Mouse (Mus musculus) testis, adult 2 months (tissue): ENCODE measurements around the gene Iqcb1. TPM values are rescaled to one million over a fixed set of nuclear protein-coding genes. Genes with fewer than 3 reads are reported as not detected.

Source experiments
- H3K27ac ChIP-seq: fragments of 200-500 bp; 2 replicates; pipeline ENCODE4 v1.5.1; 2012; ENCODE audit warnings: low read depth, low read length; ENCODE audit not compliant: control insufficient read depth, insufficient read depth
- H3K27me3 ChIP-seq: fragments of 200-500 bp; 2 replicates; pipeline ENCODE4 v1.6.1; 2012; ENCODE audit warnings: mild to moderate bottlenecking, low read length, moderate library complexity; ENCODE audit not compliant: control insufficient read depth, insufficient read depth
- H3K36me3 ChIP-seq: fragments of 200-500 bp; 2 replicates; pipeline ENCODE4 v1.6.1; 2012; ENCODE audit warnings: mild to moderate bottlenecking, low read length; ENCODE audit not compliant: control insufficient read depth, insufficient read depth
- H3K4me1 ChIP-seq: fragments of 200-500 bp; 2 replicates; pipeline ENCODE4 v1.6.1; 2012; ENCODE audit warnings: low read length; ENCODE audit not compliant: control insufficient read depth, insufficient read depth
- H3K4me3 ChIP-seq: fragments of 200-500 bp; 2 replicates; pipeline ENCODE4 v1.5.1; 2012; ENCODE audit warnings: low read depth, mild to moderate bottlenecking, low read length, moderate library complexity, mixed read lengths; ENCODE audit not compliant: control insufficient read depth
- CTCF ChIP-seq: fragments of 200-500 bp; IDR thresholded peaks from 2 replicates; pipeline ENCODE4 v1.5.1; 2012; ENCODE audit warnings: low read depth, mild to moderate bottlenecking, inconsistent platforms, low read length, moderate library complexity; ENCODE audit not compliant: control insufficient read depth, insufficient read depth, insufficient replicate concordance
- POLR2A ChIP-seq: fragments of 200-500 bp; IDR thresholded peaks from 2 replicates; pipeline ENCODE4 v1.6.1; 2012; ENCODE audit warnings: low read depth, mild to moderate bottlenecking, inconsistent platforms, low read length, moderate library complexity; ENCODE audit not compliant: control insufficient read depth
- polyA plus RNA-seq: library from polyadenylated mRNA; depleted of rRNA; stranded (reverse); fragments of >200 nt; gene quantifications from 2 replicates; pipeline ENCODE4 v1.2.3, GENCODE M21; 2012; rRNA removed

The Iqcb1 gene
- polyA plus RNA-seq: 14.2 and 16.1 TPM in 2 replicates

DNA sequence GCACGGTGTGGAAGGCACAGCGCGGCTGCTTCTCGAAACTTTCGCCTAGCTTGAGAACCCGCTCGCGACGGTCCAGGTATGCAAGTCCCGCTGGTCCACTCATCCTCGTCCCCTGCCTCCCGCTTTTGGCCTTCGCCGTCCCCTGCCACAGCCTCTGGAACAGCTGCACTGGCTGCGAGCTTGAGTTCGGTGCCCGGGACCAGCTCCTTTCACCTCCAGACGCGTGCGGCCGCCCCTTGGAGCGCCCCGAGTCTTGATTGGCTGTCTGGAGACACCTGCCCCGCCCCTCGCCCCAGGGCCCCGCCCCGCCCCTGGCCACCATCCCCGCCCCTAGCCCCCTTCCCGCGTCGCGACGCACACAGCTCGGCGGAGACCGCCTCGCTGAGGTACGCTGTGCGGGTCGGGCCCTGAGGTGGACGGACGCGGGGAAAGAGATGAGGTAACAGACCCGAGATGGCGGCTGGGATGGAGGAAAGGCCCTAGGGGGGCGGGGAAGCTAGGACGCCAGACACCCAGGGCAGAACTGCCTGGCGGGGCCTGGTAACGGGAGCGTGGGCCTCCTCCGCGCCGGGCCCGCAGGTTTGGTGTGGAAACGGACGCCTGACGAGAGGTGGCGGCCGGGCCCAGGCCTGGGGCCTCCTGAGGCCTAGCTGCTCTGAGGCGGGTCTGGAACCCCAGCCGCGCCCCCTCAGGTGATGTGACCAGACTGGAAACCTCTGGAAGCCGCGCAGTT, at the start of gene Iqcb1:
Gene Iqcb1 (plus strand): TSS at position 332 of the 733 bp plus-strand sequence.
- Histone ChIP-seq H3K27ac (peak within 1 kb of the TSS; percentile 96), H3K4me1 (peaks cover 4% of the 10 kb centered on the region), H3K36me3 (no peaks in the 10 kb centered on the region), H3K4me3 (peak within 1 kb of the TSS; percentile 98), H3K27me3 (no peaks in the 10 kb centered on the region)
- no peak for TF ChIP-seq CTCF
- TF ChIP-seq POLR2A: peak; percentile 88

DNA sequence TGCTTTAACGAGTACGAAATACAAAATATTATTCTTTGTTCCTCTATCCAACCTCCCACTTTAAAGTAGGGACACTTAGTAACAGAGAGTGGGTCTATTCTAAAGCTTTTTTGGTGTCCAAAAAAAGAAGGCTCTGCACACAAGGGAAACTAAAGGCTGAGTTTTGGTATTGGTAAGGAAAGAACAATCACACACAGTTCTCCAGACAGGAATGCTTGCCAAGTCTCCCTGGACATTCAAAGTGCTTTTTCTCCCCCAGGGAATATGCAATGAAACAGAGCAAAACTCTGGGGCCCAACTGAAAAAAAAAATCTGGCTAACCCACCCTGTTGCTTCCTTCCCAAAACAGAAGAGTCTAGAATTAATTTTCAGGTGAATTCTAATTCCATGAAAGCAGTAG, 44.0 kb upstream of the Iqcb1 start:
- no peaks in the 10 kb centered on the region for H3K4me1 ChIP-seq
- no peaks in the 10 kb centered on the region for H3K36me3 ChIP-seq
- TF ChIP-seq POLR2A (no peak), CTCF (no peak)
- no peak overlapping the region for H3K4me3 ChIP-seq
- no peak overlapping the region for H3K27ac ChIP-seq
- H3K27me3 ChIP-seq: no peaks in the 10 kb centered on the region

DNA sequence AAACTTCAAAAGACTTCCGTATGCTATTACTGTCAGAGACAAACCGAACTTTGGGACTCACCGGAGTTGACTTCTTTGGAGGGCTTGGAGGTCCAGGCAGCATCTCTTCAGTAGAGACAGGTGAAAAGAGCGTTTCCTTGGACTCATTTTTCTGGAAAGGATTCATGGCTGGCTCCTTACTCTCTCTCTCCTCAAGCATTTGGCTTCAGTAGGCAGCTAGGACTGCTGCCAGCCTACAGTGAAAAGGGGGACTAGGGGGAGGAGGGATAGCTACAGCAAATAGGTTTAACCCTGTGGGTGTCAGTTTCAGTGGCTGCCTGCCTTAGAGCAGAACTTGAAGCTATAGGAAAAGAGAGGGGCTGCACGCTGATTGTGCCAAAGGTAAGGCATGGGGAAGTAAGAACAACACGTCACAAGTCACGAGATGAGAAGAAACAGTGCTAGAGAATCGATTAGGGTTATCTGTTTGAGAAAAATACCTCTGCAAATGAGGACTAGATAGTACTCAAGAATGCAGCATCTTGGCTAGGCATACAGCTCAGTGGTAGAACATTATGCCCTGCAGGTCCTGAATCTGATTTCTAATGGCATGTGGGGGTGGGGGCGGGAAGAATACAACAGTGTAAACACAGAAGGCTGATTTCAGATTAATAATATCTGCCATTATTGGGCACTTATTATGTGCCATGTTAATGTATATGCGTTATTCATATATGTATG, 43.4 kb upstream of the Iqcb1 start, which contains the start of gene Slc15a2:
Gene Slc15a2 (minus strand): TSS at position 369 of the 720 bp plus-strand sequence.
- H3K4me1 ChIP-seq: no peaks in the 10 kb centered on the region
- H3K36me3 ChIP-seq: no peaks in the 10 kb centered on the region
- H3K27ac ChIP-seq: no peak within 1 kb of the TSS
- no peaks in the 10 kb centered on the region for H3K27me3 ChIP-seq
- no peak within 1 kb of the TSS for H3K4me3 ChIP-seq
- no peak for TF ChIP-seq CTCF

- Histone ChIP-seq H3K36me3 (no peaks in the 10 kb centered on the region), H3K4me3 (no peak overlapping the region), H3K27ac (no peak overlapping the region), H3K4me1 (no peaks in the 10 kb centered on the region), H3K27me3 (no peaks in the 10 kb centered on the region)
- TF ChIP-seq POLR2A: no peak
- no peak for TF ChIP-seq CTCF
Observed at GRCm38 (mm10) chr16:36786466-36786865, 41.7 kb upstream of the Iqcb1 start.

- Histone ChIP-seq H3K36me3 (no peaks in the 10 kb centered on the region), H3K4me1 (no peaks in the 10 kb centered on the region), H3K27me3 (no peaks in the 10 kb centered on the region), H3K4me3 (no peak overlapping the region), H3K27ac (no peak overlapping the region)
- TF ChIP-seq POLR2A (no peak), CTCF (no peak)
Observed at GRCm38 (mm10) chr16:36790166-36790565, 38.0 kb upstream of the Iqcb1 start.

DNA sequence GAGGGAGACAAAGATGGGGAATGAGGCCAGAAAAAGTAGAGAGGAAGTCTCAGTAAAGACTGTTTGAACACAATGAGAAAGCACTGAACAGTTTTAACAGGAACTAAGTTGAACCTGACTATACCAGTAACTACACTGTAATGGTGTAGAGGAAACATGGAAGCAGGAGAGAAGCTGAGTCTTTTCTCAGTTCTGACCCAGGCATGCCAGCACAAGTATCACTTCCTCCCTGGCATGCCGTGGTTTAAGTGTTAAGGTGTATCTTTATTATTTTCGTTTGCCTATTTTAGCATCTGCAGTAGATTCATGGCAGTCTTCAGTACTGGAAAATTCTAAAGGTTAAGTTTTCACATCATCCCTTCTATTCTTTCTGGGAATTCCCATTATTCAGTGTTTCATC, 33.2 kb upstream of the Iqcb1 start:
- no peaks in the 10 kb centered on the region for H3K36me3 ChIP-seq
- H3K27me3 ChIP-seq: no peaks in the 10 kb centered on the region
- H3K4me3 ChIP-seq: no peak overlapping the region
- no peak overlapping the region for H3K27ac ChIP-seq
- TF ChIP-seq CTCF (no peak), POLR2A (no peak)
- no peaks in the 10 kb centered on the region for H3K4me1 ChIP-seq

DNA sequence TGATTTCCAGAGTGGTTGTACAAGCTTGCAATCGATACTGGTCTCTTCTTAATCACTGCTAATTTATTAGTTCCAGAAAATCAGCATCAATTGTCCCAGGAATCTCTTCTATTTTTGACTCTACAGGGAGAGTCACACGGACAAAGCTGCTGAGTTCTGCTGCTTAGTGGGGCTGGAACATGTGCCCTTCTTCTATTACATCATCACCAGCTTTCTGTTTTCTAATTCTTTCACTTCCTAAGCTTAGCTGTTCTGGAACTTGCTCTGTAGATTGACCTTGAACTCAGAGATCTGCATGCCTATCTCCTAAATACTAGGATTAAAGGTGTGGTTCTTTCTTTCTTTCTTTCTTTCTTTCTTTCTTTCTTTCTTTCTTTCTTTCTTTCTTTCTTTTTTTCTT, 29.9 kb upstream of the Iqcb1 start:
- Histone ChIP-seq H3K27me3 (no peaks in the 10 kb centered on the region), H3K36me3 (no peaks in the 10 kb centered on the region), H3K4me3 (no peak overlapping the region), H3K4me1 (no peaks in the 10 kb centered on the region), H3K27ac (no peak overlapping the region)
- TF ChIP-seq POLR2A (no peak), CTCF (no peak)
